23 mouse cellular contexts compared by ENCODE assay signal in the genomic region with DNA sequence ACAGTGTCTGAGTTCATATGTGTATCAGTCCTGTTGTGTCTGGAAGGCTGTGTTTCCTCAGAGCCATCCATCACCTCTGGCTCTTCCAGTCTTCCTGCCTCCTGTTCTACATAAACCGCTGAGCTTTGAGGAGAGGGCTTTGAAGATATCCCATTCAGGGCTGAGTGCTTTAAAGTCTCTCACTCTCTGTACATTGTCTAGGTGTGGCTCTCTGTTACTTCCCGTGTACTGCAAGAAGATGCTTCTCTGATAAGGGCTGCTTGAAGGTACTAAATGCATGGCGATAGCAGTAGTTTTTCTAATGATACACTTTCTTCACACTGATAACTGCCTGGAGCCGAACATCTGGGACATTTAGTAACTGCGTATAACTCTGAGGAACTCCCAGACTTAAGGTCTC. TPM values are rescaled to one million over a fixed set of nuclear protein-coding genes. Genes with fewer than 3 reads are reported as not detected.
"Had no signal": no experiment of that assay in that cellular context is flagged by ENCODE, and none has a peak within 500 bp of the region (broad histone marks: within the 10 kb centered on the region; RNA-seq: fewer than 3 reads in every experiment).

No protein-coding gene starts in this region.

- DNase-seq: kidney, adult 11 months; kidney, adult 8-10 months; kidney, postnatal 10 days; kidney, postnatal 4 days; layer of hippocampus, postnatal 36 days; lung, adult 18-20 months; lung, postnatal 10 days; lung, postnatal 36 days; retina, postnatal 1 day; right cerebral cortex, postnatal 25 days; thymus, postnatal 25 days had no signal

- H3K27ac ChIP-seq: intestine, embryonic 15.5 days; kidney, embryonic 15.5 days; left cerebral cortex, adult 2 months; liver, embryonic 15.5 days; lung, embryonic 15.5 days; neural tube, embryonic 12.5 days; neural tube, embryonic 15.5 days; stomach, postnatal 0 days had no signal

- H3K4me2 ChIP-seq: intestine, embryonic 15.5 days; kidney, embryonic 15.5 days; liver, embryonic 11.5 days; liver, embryonic 15.5 days; lung, embryonic 15.5 days; midbrain, embryonic 11.5 days; neural tube, embryonic 12.5 days; neural tube, embryonic 15.5 days had no signal

- H3K36me3 ChIP-seq: intestine, embryonic 15.5 days; kidney, embryonic 15.5 days; liver, embryonic 15.5 days; lung, embryonic 15.5 days; neural tube, embryonic 12.5 days; neural tube, embryonic 15.5 days had no signal

- H3K4me1 ChIP-seq: intestine, embryonic 15.5 days; liver, embryonic 15.5 days; lung, embryonic 15.5 days; neural tube, embryonic 12.5 days had no signal

- H3K4me3 ChIP-seq: intestine, embryonic 15.5 days; kidney, embryonic 15.5 days; left cerebral cortex, adult 2 months; liver, embryonic 15.5 days; lung, embryonic 15.5 days; neural tube, embryonic 12.5 days; neural tube, embryonic 15.5 days had no signal

- H3K9me3 ChIP-seq: intestine, embryonic 15.5 days; kidney, embryonic 15.5 days; liver, embryonic 15.5 days; lung, embryonic 15.5 days; neural tube, embryonic 12.5 days; neural tube, embryonic 15.5 days had no signal

- H3K9ac ChIP-seq: intestine, embryonic 15.5 days; kidney, embryonic 15.5 days; liver, embryonic 15.5 days; lung, embryonic 15.5 days; neural tube, embryonic 12.5 days; neural tube, embryonic 15.5 days had no signal

- H3K27me3 ChIP-seq: intestine, embryonic 15.5 days; kidney, embryonic 15.5 days; liver, embryonic 15.5 days; lung, embryonic 15.5 days; neural tube, embryonic 12.5 days; neural tube, embryonic 15.5 days had no signal

- ATAC-seq: intestine, embryonic 15.5 days; midbrain, embryonic 16.5 days had no signal

RNA-seq across cellular contexts. Expression of gene St6galnac5, which starts 26.0 kb away (rescaled TPM):
- total RNA-seq: megakaryocyte-erythroid progenitor cell, adult 5-6 weeks had no signal
